Mouse (Mus musculus): ENCODE results near the gene Xpc.
"Not testable (repeated sequence)": the region's sequence is repeated elsewhere in the genome, so short reads cannot be mapped to it uniquely, and the experiment has no call there.

Xpc gene

DNA sequence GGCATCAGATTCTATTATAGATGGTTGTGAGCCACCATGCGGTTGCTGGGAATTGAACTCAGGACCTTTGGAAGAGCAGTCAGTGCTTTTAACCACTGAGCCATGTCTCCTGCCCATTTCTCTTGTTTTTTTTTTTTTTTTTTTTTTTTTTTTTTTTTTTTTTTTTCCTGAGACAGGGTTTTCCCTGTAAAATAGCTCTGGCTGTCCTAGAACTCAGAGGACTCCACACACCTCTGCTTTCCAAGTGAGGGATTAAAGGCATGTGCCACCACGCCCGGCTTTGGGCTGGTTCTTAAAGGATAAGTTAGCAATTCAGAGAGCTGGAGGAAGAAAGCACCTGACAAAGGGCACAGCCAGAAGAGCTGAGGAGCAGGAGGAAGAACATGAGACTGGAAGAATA lies 44.3 kb downstream of the Xpc start:
- not testable (repeated sequence) for DNase-seq

DNA sequence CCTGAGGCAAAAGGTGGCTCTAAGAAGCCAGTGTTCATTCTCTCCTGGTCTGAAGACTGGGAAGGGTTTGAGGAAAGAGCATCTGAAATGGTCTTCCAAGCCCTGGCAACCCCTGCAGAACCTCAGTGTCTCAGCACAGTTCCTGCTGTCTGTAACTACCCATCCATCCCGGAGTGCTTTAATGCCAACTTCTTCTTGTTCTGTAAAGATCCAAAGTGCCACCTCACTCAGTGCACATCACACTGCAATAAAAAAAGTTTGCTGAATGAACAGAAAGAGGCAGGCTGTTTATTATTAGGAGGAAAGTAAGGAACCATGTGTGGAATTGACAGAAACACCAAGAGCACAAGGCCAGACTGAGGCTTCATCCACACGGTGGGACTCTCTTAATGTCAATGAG lies 45.0 kb downstream of the Xpc start:
- no peak for DNase-seq

DNA sequence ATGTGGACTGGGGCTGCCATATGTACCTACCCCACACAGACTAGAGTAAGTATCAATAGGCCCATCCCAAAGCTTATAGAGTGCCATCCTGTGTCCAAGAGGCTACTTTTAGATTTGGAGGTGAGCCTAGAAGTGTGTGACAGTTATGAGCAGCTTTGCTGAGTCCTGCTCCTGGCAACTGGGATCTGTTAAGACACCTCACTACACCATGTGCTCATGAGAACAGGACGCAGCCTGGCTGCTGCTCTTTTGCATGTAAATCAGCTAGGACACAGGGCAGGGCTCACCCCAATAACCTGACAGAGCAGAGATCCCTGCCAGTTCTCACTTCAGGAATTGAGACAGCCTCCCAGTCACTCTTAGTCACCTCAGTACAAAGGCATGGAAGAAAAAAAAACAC lies 48.6 kb downstream of the Xpc start:
- DNase-seq, result no peak

DNA sequence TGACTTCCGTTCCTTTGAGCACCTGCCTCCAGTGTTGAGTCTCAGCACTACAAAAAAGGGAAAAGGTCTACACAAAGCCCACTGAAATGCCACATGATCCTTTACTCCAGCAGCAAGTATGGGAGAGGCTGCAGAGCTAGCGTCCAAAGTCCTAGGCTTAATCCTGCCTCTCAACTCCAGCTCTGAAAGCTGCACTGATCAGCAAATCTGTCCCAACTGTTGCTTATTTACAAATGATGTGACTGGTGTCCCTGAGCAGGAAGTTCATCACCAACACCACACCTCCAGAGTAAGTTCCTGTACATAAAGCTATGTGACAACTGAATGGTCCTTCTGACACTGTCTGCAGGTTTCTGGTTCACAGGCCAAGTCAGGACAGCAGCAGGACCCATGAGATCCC lies 49.9 kb downstream of the Xpc start:
- peak; percentile 56 for DNase-seq

DNA sequence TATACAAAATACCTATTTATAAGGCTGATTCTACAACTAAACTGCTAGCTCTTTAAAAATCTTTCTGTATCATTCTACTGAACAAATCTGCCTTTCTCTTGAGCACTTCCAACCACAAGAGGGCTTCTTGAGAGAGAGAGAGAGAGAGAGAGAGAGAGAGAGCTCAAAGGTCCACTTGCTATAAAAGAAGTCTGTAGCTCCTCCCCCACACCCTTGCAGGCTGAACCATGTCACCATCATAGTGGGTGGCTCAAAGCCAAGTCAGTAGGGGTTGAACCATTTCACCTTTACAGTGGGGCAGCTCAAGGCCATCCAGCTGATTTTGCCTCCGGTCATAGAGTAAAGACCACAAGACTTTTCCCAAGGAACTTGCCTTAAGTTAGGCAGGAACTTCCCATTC lies 56.2 kb downstream of the Xpc start:
- peak; percentile 83 for DNase-seq

DNA sequence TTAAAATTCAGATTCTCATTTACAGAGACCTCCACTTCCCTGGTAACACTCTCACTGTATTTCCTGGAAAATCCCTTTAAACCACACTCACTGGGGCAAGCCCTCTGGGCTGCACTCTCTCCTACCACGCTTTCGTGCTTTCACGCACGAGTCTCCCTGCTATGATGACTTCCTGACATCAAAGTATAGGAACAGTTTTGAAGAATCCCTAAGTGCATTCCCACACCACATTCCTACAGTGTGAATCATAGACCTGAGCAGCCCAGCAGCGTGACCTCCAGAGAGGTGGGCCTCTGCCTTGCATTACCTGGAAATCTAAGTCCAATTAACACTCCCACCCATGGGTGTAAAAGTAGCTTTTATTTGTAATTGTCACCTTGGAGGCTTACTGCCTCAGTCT lies 61.1 kb downstream of the Xpc start:
- DNase-seq, result no peak

DNA sequence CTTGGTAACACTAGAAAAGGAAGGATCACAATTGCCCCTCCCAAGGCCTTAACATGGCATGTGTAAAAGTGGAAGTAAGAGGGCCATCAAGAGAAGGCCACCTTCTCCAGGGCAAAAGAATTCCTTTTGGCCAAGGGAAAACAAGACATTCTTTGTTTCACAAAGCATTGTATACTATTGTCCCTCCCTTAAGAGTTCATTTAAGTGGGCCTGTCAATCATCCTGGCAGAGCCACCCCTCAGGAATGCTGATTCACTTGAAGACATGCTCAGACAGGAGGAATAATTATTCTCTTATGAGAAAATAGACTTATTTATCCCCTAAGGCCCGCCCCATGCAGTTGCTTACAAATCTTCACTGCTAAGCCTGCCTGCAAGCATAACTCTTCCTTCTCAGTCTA lies 63.6 kb downstream of the Xpc start:
- DNase-seq, result no peak

DNA sequence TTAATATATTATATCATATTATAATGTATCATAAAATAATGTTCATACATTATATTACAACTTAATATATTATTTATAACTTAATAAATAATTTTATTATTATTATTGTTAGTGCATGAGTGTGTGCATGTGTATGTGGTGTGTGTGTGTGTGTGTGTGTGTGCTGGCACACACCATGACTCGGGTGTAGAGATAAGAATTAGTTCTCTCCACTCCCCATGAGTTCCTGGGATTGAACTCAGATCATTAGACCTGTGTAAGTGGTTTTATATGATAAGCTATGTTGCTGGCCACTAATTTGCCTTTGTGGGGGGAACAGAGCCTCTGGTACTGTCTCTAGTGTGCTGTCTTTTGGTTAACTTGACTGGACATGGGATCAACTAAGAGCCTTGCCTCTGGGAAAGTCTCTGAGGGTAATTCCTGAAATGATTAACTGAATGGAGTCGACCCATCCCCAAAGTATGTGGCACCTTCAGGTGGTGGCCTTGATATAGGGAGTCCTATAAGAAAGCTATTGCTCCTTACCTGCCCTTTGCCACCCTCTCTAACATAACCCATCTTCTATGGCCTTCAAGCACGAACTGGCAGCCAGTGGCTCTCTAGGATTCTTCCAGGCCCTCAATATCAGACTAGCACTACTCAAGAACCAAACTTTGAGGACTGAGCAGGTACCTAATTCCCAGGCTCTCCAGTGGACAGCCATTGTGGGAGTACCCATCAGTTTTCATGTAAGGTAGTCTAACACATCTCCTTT lies 66.0 kb downstream of the Xpc start:
- no peak for DNase-seq

DNA sequence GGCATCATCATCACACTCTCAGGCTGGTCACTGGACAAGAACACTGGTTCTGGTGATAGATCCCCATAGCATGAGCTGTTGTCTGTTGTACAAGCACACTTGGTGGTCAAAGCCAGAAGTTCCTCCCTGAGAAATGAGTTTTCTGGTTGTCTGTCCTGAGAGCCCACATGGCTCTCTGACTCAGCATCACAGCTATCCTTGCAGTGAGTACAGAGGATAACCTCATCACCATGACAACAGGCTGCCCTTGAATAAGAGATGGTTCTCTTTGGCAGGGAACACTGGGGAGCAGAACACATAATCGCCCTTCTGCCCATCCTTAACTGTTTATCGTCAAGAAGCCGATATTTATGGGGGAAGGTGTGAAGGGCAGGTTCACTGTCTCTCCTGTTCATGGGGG lies 70.4 kb downstream of the Xpc start:
- DNase-seq, result no peak

DNA sequence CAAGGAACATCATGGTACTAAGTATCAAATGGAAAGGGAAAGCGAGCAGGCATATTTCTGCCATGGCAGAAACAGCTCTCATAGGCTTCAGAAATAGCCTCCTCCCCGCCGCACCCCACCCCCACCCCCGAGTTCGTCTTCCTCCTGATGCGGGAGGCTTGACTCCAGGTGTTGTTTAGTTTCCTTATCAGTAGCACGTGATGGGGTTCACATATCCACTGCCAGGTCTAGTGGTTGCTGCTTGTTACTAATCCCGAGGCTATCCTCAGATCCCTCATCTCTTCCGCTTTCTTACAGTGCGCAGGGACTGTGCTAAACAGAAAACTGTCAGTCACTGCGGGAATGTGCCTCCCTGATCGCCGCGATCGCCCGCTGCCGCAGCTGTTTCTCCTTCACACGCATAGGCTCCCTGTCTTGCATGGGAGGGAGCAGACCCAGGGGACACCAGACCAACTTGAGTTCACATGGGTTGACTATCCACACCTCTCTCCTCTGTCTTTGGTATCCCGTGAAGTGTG lies 74.5 kb downstream of the Xpc start:
- DNase-seq, result no peak

DNA sequence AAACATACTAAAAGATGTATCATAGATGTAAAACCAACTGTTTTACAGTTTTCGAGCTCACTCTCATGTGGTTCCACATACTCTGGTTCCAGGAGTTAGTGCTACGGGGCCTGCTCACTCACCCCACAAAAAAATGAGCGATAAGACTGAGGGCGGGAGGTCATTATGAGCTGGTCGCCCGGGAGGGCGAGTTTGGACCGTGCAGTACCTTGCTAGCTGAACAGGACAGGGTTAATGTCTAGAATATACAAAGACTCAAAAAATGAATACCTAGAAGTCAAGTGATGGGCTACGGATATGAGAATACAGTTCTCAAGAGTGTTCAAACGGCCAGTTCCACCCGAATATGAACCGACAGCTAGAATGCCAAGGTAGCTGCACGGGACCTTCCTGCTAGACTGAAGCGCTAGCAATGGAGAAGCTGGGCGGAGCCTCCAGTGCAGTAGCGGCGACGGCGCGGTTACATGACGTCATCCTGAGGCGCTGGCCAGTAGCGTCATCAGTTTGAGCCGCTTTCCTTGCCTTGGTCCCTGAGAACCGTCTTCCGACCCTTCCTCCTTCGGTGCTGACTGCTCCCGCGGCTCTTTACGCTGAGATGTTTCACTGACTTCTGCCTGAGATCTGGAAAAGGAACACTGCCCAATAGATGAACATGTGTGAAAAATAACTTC lies 75.1 kb downstream of the Xpc start:
- DNase-seq, result peak; percentile 97

Data from kidney, postnatal 14 days (tissue).